Mouse (Mus musculus): ENCODE data around the gene Ankrd11. TPM values are rescaled to one million over a fixed set of nuclear protein-coding genes. Genes with fewer than 3 reads are reported as not detected.

Gene Ankrd11
- polyA plus RNA-seq, 1 experiment from 2014 or later: 55.0 TPM

GRCm38 (mm10) chr8:122851692-122852545, 190.2 kb downstream of the Ankrd11 start:
- no peak overlapping the region for H3K4me3 ChIP-seq (ENCODE audit: low read depth, low read length)

GRCm38 (mm10) chr8:122850641-122851240, 191.3 kb downstream of the Ankrd11 start:
- Histone ChIP-seq H3K27ac (replicated peaks; ENCODE audit: low read depth, low read length) (peak overlapping the region; percentile 34), H3K4me1 (ENCODE audit: control insufficient read depth, insufficient read depth, low read length) (peaks cover 15% of the 10 kb centered on the region), H3K27me3 (replicated peaks; ENCODE audit: control insufficient read depth, insufficient read depth, low read length) (no peaks in the 10 kb centered on the region), H3K36me3 (ENCODE audit: control insufficient read depth, insufficient read depth, low read length) (no peaks in the 10 kb centered on the region), H3K4me3 (ENCODE audit: low read depth, low read length) (no peak overlapping the region), H3K9me3 (ENCODE audit: control insufficient read depth, low read length) (no peaks in the 10 kb centered on the region), H3K4me2 (ENCODE audit: low read depth, low read length) (peak overlapping the region; percentile 18; the same call in 1 of the 2 replicates), H3K9ac (ENCODE audit: low read depth, low read length) (no peak overlapping the region)
- ATAC-seq (ENCODE audit: low read depth): peak; percentile 67
- DNase-seq (ENCODE audit: low spot score): peak; percentile 82
- WGBS: 75% methylated on average over 3 of the region's 3 CpGs

More at GRCm38 (mm10) chr8:122851692-122852545, 190.2 kb downstream of the Ankrd11 start:
- Histone ChIP-seq H3K4me1 (ENCODE audit: control insufficient read depth, insufficient read depth, low read length) (peaks cover 15% of the 10 kb centered on the region), H3K9me3 (ENCODE audit: control insufficient read depth, low read length) (no peaks in the 10 kb centered on the region), H3K36me3 (ENCODE audit: control insufficient read depth, insufficient read depth, low read length) (no peaks in the 10 kb centered on the region), H3K27me3 (replicated peaks; ENCODE audit: control insufficient read depth, insufficient read depth, low read length) (no peaks in the 10 kb centered on the region), H3K9ac (ENCODE audit: low read depth, low read length) (no peak overlapping the region), H3K27ac (replicated peaks; ENCODE audit: low read depth, low read length) (no peak overlapping the region), H3K4me2 (ENCODE audit: low read depth, low read length) (no peak overlapping the region)
- 72% methylated on average over 12 of the region's 12 CpGs for WGBS
- DNase-seq (ENCODE audit: low spot score) (no peak), ATAC-seq (ENCODE audit: low read depth) (no peak)

GRCm38 (mm10) chr8:122849152-122849910, 192.7 kb downstream of the Ankrd11 start:
- WGBS: 40% methylated on average over 10 of the region's 11 CpGs
- H3K9ac ChIP-seq (ENCODE audit: low read depth, low read length): 0 out of 2 replicates have a peak overlapping the region, but pooled peaks have one; percentile 14
- ATAC-seq (ENCODE audit: low read depth): peak; percentile 10; the same call in 1 of the 2 replicates

GRCm38 (mm10) chr8:122847829-122848561, 194.1 kb downstream of the Ankrd11 start, which contains the start of gene Cdh15:
TSS of gene Cdh15 (plus strand) at chr8:122847966.
- Histone ChIP-seq H3K4me1 (ENCODE audit: control insufficient read depth, insufficient read depth, low read length) (peaks cover 8% of the 10 kb centered on the region), H3K36me3 (ENCODE audit: control insufficient read depth, insufficient read depth, low read length) (no peaks in the 10 kb centered on the region), H3K9me3 (ENCODE audit: control insufficient read depth, low read length) (no peaks in the 10 kb centered on the region), H3K27ac (replicated peaks; ENCODE audit: low read depth, low read length) (peak within 1 kb of the TSS; percentile 63), H3K4me3 (ENCODE audit: low read depth, low read length) (peak within 1 kb of the TSS; percentile 30), H3K4me2 (ENCODE audit: low read depth, low read length) (peak within 1 kb of the TSS; percentile 37), H3K9ac (ENCODE audit: low read depth, low read length) (peak within 1 kb of the TSS; percentile 3; the same call in 1 of the 2 replicates), H3K27me3 (replicated peaks; ENCODE audit: control insufficient read depth, insufficient read depth, low read length) (no peaks in the 10 kb centered on the region)
- 11% methylated on average over 15 of the region's 18 CpGs for WGBS
- peak; percentile 89 for ATAC-seq (ENCODE audit: low read depth)
- peak; percentile 88 for DNase-seq (ENCODE audit: low spot score)

More at GRCm38 (mm10) chr8:122849152-122849910, 192.7 kb downstream of the Ankrd11 start:
- H3K27me3 ChIP-seq (replicated peaks; ENCODE audit: control insufficient read depth, insufficient read depth, low read length): no peaks in the 10 kb centered on the region
- H3K4me1 ChIP-seq (ENCODE audit: control insufficient read depth, insufficient read depth, low read length): peaks cover 15% of the 10 kb centered on the region
- peak; percentile 59 for DNase-seq (ENCODE audit: low spot score)
- peak overlapping the region; percentile 26; the same call in 1 of the 2 replicates for H3K4me2 ChIP-seq (ENCODE audit: low read depth, low read length)
- peak overlapping the region; percentile 34 for H3K27ac ChIP-seq (replicated peaks; ENCODE audit: low read depth, low read length)
- H3K9me3 ChIP-seq (ENCODE audit: control insufficient read depth, low read length): no peaks in the 10 kb centered on the region
- peak overlapping the region; percentile 30 for H3K4me3 ChIP-seq (ENCODE audit: low read depth, low read length)
- H3K36me3 ChIP-seq (ENCODE audit: control insufficient read depth, insufficient read depth, low read length): no peaks in the 10 kb centered on the region

- DNase-seq (ENCODE audit: low spot score): peak; percentile 62
Observed at GRCm38 (mm10) chr8:122845662-122846061, 196.4 kb downstream of the Ankrd11 start.

GRCm38 (mm10) chr8:122844161-122844560, 197.9 kb downstream of the Ankrd11 start:
- Histone ChIP-seq H3K4me3 (ENCODE audit: low read depth, low read length) (no peak overlapping the region), H3K27me3 (replicated peaks; ENCODE audit: control insufficient read depth, insufficient read depth, low read length) (no peaks in the 10 kb centered on the region), H3K27ac (replicated peaks; ENCODE audit: low read depth, low read length) (no peak overlapping the region), H3K36me3 (ENCODE audit: control insufficient read depth, insufficient read depth, low read length) (no peaks in the 10 kb centered on the region), H3K4me2 (ENCODE audit: low read depth, low read length) (no peak overlapping the region), H3K9me3 (ENCODE audit: control insufficient read depth, low read length) (no peaks in the 10 kb centered on the region), H3K9ac (ENCODE audit: low read depth, low read length) (no peak overlapping the region), H3K4me1 (ENCODE audit: control insufficient read depth, insufficient read depth, low read length) (peaks cover 7% of the 10 kb centered on the region; the same call in 1 of the 2 replicates)
- no peak for DNase-seq (ENCODE audit: low spot score)
- 55% methylated on average over 3 of the region's 3 CpGs for WGBS
- ATAC-seq (ENCODE audit: low read depth): no peak

More at GRCm38 (mm10) chr8:122845662-122846061, 196.4 kb downstream of the Ankrd11 start:
- Histone ChIP-seq H3K4me1 (ENCODE audit: control insufficient read depth, insufficient read depth, low read length) (peaks cover 7% of the 10 kb centered on the region; the same call in 1 of the 2 replicates), H3K4me2 (ENCODE audit: low read depth, low read length) (no peak overlapping the region), H3K36me3 (ENCODE audit: control insufficient read depth, insufficient read depth, low read length) (no peaks in the 10 kb centered on the region), H3K9me3 (ENCODE audit: control insufficient read depth, low read length) (no peaks in the 10 kb centered on the region), H3K27ac (replicated peaks; ENCODE audit: low read depth, low read length) (no peak overlapping the region), H3K9ac (ENCODE audit: low read depth, low read length) (no peak overlapping the region), H3K4me3 (ENCODE audit: low read depth, low read length) (no peak overlapping the region), H3K27me3 (replicated peaks; ENCODE audit: control insufficient read depth, insufficient read depth, low read length) (no peaks in the 10 kb centered on the region)
- 56% methylated on average over 4 of the region's 4 CpGs for WGBS
- ATAC-seq (ENCODE audit: low read depth): no peak

- no peak for ATAC-seq (ENCODE audit: low read depth)
- H3K9ac ChIP-seq (ENCODE audit: low read depth, low read length): no peak overlapping the region
- H3K4me1 ChIP-seq (ENCODE audit: control insufficient read depth, insufficient read depth, low read length): 0 out of 2 replicates have a peak, but pooled peaks cover 3% of the 10 kb centered on the region
- no peaks in the 10 kb centered on the region for H3K9me3 ChIP-seq (ENCODE audit: control insufficient read depth, low read length)
- H3K27me3 ChIP-seq (replicated peaks; ENCODE audit: control insufficient read depth, insufficient read depth, low read length): no peaks in the 10 kb centered on the region
- 90% methylated on average over 13 of the region's 13 CpGs for WGBS
- DNase-seq (ENCODE audit: low spot score): no peak
- no peaks in the 10 kb centered on the region for H3K36me3 ChIP-seq (ENCODE audit: control insufficient read depth, insufficient read depth, low read length)
- no peak overlapping the region for H3K4me3 ChIP-seq (ENCODE audit: low read depth, low read length)
- H3K4me2 ChIP-seq (ENCODE audit: low read depth, low read length): no peak overlapping the region
- no peak overlapping the region for H3K27ac ChIP-seq (replicated peaks; ENCODE audit: low read depth, low read length)
Observed at GRCm38 (mm10) chr8:122836696-122837095, 205.4 kb downstream of the Ankrd11 start.

Data from embryonic facial prominence, embryonic 14.5 days (tissue).